Mouse (Mus musculus): Measurements from ENCODE around the gene Lamtor1.

DNA sequence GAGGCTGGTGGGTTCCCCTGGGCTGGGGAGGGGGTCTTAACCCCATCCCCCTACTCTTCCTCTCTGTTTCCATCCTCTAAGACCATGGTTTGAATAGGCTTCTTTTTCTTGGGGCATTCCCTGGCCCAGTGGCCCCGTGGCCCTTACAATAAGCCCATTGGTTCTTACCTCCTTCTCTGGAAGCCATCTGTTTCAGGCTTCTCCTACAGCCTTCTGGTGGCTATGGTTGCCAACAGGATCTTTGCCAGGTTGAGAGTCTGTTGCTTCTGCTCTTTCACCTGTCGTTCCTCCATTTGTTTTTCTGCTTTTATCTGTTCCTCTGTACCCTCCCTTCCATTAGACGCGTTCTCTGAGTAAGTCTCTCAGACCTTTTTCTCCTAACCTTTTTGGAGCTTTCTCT, 31.9 kb downstream of the Lamtor1 start:
- TF ChIP-seq EP300 (IDR thresholded peaks at IDR 0.05; ENCODE audit: low read depth) (no peak), CTCF (IDR thresholded peaks at IDR 0.05; ENCODE audit: low read depth) (no peak)
